Mouse (Mus musculus): ENCODE measurements at regions not wholly inside any gene's neighbourhood (a gene's known extent, or its start where the extent isn't known, plus 50 kb on each side); places are given as distances from the start of the nearest gene placed in this dataset.

GRCm38 (mm10) chr10:46321040-46321439, 743.4 kb downstream of the Hace1 start:
- no peak for DNase-seq (ENCODE audit: low spot score in 2 of 2)

DNA sequence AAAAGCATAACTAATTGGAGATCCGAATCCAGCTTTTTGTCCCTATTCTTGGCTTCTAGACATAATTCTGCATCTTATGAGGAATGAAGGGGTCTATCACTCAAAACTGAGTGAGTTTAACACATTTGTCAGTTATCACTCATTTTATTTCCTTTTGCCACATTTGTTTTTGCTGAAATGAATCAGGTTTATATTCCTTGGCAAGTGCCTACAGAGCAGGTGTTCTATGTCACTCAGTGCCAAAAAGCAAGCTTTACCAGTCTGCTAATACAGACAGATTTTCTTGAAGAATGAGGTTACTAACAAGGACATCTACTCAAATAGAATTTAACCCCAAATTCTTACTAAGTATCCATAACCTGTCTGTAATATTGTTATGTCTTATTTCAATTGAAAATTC, 751.4 kb downstream of the Hace1 start:
- no peak for DNase-seq (ENCODE audit: low spot score in 2 of 2)

DNA sequence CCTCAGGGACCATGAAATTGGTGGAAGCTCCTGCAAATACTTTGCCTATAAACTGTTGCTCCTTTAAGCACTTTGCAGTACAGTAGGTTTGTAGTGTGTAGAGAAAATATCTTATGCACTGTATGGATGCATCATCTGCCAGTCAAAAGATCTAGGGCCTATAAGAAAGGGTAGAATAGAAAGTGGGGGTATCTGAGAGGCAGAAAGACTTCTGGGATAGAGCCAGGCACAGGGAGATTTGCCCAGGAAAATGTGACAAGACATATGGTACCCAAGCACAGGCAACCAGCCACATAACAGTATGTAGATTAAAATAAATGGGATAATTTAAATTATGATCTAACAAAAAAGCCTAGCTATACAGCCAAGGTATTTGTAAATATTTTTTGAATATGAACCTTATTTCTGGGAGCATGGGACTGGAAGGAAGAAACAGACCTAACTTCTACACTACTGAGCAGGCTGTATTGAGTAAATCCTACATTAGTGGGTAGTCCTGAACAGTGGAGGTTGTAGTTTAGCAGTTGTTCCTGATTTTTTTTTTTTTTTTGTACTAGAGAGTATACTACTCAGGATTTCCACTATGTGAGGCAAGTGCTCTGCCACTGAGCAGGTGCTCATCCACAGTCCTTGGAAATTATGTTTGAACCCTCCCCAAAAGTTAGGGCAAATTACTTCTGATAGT, 754.1 kb downstream of the Hace1 start:
- peak in 1 of 2 experiments; percentile 20 for DNase-seq (ENCODE audit: low spot score in 2 of 2)

DNA sequence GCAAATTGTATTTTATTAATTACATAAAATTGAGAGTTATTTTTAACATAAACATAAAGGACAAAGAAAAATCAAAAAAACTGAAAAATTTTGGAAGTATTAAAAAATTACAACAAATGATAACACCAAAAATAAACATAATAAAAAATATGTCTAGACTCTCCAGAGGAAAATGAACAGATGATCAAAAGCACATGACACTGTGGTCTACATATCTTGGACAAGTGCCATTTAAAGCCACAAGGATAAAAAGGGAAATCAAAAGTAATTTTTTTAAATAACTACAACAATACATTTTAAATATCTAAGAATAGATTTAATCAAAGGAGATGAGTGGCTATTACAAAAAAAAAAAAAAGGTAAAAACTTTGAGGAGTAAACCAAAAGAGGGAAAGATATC, 755.6 kb downstream of the Hace1 start:
- DNase-seq (ENCODE audit: low spot score in 2 of 2) = no peak

DNA sequence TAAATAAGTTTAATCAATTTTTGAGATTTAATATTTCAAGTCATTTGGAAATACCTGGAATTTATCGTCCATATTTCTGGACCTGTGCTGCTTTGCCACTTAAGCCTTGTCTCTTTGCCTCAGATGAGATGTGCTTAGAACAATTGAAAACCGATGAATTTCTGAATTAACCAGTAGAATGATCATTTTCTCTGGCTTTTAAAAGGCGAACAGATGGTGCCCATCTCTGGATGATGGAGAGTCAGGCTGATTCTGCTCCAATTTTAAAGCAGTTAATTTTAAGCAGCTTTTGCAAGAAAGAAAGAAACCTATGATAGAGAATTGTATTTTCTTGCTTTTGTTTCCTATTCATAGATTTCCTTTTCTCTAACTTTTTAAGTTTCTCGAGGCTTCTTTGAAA, 767.7 kb downstream of the Hace1 start:
- no peak for DNase-seq (ENCODE audit: low spot score in 2 of 2)

DNA sequence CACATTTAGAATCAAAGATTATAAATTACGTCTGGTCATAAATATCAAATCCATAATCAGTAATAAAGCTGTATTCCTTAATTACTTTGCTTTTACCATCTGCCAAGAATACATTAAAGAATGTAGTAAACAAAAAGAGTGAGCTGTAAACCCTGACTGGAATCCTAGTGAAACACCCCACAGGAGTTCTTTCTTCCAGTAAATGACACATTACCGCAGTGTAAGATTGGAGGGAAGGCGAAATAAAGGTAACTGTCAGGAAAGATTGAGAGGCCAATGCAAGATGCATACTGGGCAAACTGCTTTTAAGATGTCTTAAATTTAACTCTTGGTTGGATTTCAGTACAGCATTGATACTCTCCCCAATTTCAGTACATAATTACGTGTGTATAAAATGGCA, 772.0 kb downstream of the Hace1 start:
- no peak for DNase-seq (ENCODE audit: low spot score in 2 of 2)

- no peak for DNase-seq (ENCODE audit: low spot score in 2 of 2)
Observed at GRCm38 (mm10) chr10:46350196-46350595, 772.6 kb downstream of the Hace1 start.

GRCm38 (mm10) chr10:46356775-46357174, 779.1 kb downstream of the Hace1 start:
- DNase-seq (ENCODE audit: low spot score in 2 of 2) = no peak

GRCm38 (mm10) chr10:46373715-46374475, 796.3 kb downstream of the Hace1 start:
- no peak for DNase-seq (ENCODE audit: low spot score in 2 of 2)

DNA sequence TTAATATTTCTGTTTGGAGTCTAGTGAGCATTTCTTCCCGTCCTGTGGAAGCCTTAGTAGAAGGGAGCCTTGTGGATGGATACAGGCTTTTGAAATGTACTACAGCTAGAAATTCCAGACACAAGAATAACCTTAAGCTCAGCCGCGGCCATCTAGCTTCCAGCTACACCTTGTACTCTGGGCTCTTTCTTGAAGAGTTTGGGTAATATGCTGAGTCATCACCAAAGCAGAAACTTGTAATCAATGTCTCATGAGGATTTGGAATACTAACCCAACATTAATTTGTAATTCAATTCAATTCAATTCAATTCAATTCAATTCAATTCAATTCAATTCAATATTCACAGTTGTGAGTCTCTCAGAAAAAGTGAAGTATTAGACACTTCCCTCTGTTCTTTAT, 797.0 kb downstream of the Hace1 start:
- no peak for DNase-seq (ENCODE audit: low spot score in 2 of 2)

GRCm38 (mm10) chr10:46397089-46397488, 819.5 kb downstream of the Hace1 start:
- no peak for DNase-seq (ENCODE audit: low spot score in 2 of 2)

- no peak for DNase-seq (ENCODE audit: low spot score in 2 of 2)
Observed at GRCm38 (mm10) chr10:46403883-46404282, 826.3 kb downstream of the Hace1 start.

Measured in frontal cortex, postnatal 36 days (tissue).